Mouse (Mus musculus) stomach, postnatal 0 days (tissue): ENCODE results near the gene Timm8b.

Experiments
- CTCF ChIP-seq: IDR thresholded peaks from 2 replicates; pipeline ENCODE4 v1.5.1; 2016; ENCODE audit warnings: antibody characterized with exemption, low read depth, mild to moderate bottlenecking, moderate library complexity
- EP300 ChIP-seq: optimal IDR thresholded peaks from 2 replicates; pipeline ENCODE3; 2016; ENCODE audit warnings: antibody characterized with exemption

DNA sequence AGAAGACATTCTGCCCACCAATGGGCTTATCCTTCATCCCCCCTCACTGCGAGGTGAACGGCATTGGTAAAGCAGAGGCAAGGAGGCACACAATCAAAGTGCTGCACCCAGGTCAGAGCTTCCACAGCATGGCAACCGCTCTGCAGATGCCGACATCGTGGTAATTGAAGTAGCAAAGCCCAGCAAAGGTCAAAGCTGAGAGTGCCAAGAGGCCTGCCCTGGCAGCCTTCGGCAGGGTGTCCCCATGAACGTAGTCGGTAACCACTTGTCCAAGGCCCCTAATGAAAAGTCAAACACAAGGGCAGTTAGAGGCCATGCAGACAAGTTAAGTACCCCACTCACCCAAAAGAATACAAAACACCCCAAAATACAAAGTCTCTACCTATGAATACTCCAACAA, 6.7 kb upstream of the Timm8b start:
- no peak for TF ChIP-seq CTCF
- no peak for TF ChIP-seq EP300
